Mouse (Mus musculus) MEL (cell line): ENCODE data around the gene Pdia2. TPM values are rescaled to one million over a fixed set of nuclear protein-coding genes. Genes with fewer than 3 reads are reported as not detected.

Experiments
- DNase-seq: peaks from one replicate; pipeline ENCODE4 v3.0.0; 2011; ENCODE audit warnings: low read depth, low spot score
- H3K27ac ChIP-seq: 2 replicates; pipeline ENCODE4 v1.5.1; 2012; ENCODE audit warnings: low read depth, mild to moderate bottlenecking, control low read depth, low read length, moderate library complexity; ENCODE audit not compliant: control insufficient read depth
- H3K27me3 ChIP-seq, 2 experiments: fragments of 150-350 bp in 1 of 2; sonication (generic) in 1 of 2; 2 replicates each; pipeline ENCODE4 v1.6.1; 2012; ENCODE audit warnings: low read length in 2 of 2, mild to moderate bottlenecking in 2 of 2, improper control_type of control experiment in 1 of 2, moderate library complexity in 1 of 2; ENCODE audit not compliant: insufficient read depth in 2 of 2, control insufficient read depth in 1 of 2
- H3K36me3 ChIP-seq, 2 experiments: 2 replicates each; pipeline ENCODE4 v1.6.1; 2012 to 2014; ENCODE audit warnings: low read length in 2 of 2, improper control_type of control experiment in 1 of 2, inconsistent platforms in 1 of 2, mild to moderate bottlenecking in 1 of 2; ENCODE audit not compliant: insufficient read depth in 2 of 2, control insufficient read depth in 1 of 2
- H3K4me1 ChIP-seq, 2 experiments: fragments of 150-350 bp in 1 of 2; sonication (generic) in 1 of 2; 2 replicates each; pipeline ENCODE4 v1.6.1; 2012; ENCODE audit warnings: low read length in 2 of 2, improper control_type of control experiment in 1 of 2, mild to moderate bottlenecking in 1 of 2; ENCODE audit not compliant: insufficient read depth in 2 of 2, control insufficient read depth in 1 of 2
- H3K4me3 ChIP-seq, 2 experiments: fragments of 150-350 bp in 1 of 2; sonication (generic) in 1 of 2; 2 replicates each; pipeline ENCODE4 v1.5.1; 2012; ENCODE audit warnings: low read depth in 2 of 2, low read length in 2 of 2, mild to moderate bottlenecking in 2 of 2, moderate library complexity in 2 of 2, control low read depth in 1 of 2, improper control_type of control experiment in 1 of 2; ENCODE audit not compliant: control insufficient read depth in 1 of 2, insufficient read depth in 1 of 2
- H3K79me2 ChIP-seq: 2 replicates; pipeline ENCODE4 v1.6.1; 2012; ENCODE audit warnings: mild to moderate bottlenecking, low read length, moderate library complexity; ENCODE audit not compliant: control insufficient read depth, poor library complexity, insufficient read depth
- H3K9ac ChIP-seq: 2 replicates; pipeline ENCODE4 v1.6.1; 2012; ENCODE audit warnings: low read depth, mild to moderate bottlenecking, control low read depth, low read length, moderate library complexity; ENCODE audit not compliant: control insufficient read depth, poor library complexity, severe bottlenecking
- H3K9me3 ChIP-seq: fragments of 150-350 bp; sonication (generic); replicated peaks from 2 replicates; pipeline ENCODE4 v1.6.1; 2012; ENCODE audit warnings: mild to moderate bottlenecking, low read length, improper control_type of control experiment, moderate library complexity; ENCODE audit not compliant: insufficient read depth
- BHLHE40 ChIP-seq: IDR thresholded peaks from 2 replicates; pipeline ENCODE4 v1.6.1; 2012; ENCODE audit warnings: low read depth, mild to moderate bottlenecking, inconsistent platforms, low read length, improper control_type of control experiment, borderline replicate concordance
- CHD2 ChIP-seq: IDR thresholded peaks from 2 replicates; pipeline ENCODE4 v1.6.1; 2011; ENCODE audit warnings: low read length, improper control_type of control experiment
- CTCF ChIP-seq, 3 experiments: IDR thresholded peaks in 2 of 3; conservative IDR thresholded peaks in 1 of 3; 2 replicates each; pipeline ENCODE4 v1.5.1; 2011 to 2012; ENCODE audit warnings: low read length in 3 of 3, low read depth in 2 of 3, mild to moderate bottlenecking in 2 of 3, improper control_type of control experiment in 1 of 3, inconsistent platforms in 1 of 3, mixed read lengths in 1 of 3, moderate library complexity in 1 of 3; ENCODE audit not compliant: control insufficient read depth in 1 of 3, insufficient read depth in 1 of 3, poor library complexity in 1 of 3, severe bottlenecking in 1 of 3
- ELF1 ChIP-seq: IDR thresholded peaks from 2 replicates; pipeline ENCODE4 v1.6.1; 2014; ENCODE audit warnings: low read depth, mild to moderate bottlenecking, inconsistent platforms, low read length, improper control_type of control experiment, moderate library complexity
- ETS1 ChIP-seq: IDR thresholded peaks from 2 replicates; pipeline ENCODE4 v1.6.1; 2012; ENCODE audit warnings: low read depth, mild to moderate bottlenecking, inconsistent platforms, low read length, improper control_type of control experiment, moderate library complexity
- GATA1 ChIP-seq: IDR thresholded peaks from 2 replicates; pipeline ENCODE4 v1.6.1; 2011; ENCODE audit warnings: low read depth, low read length, improper control_type of control experiment
- HCFC1 ChIP-seq: IDR thresholded peaks from 2 replicates; pipeline ENCODE4 v1.6.1; 2012; ENCODE audit warnings: low read depth, mild to moderate bottlenecking, inconsistent platforms, low read length, improper control_type of control experiment, moderate library complexity
- JUND ChIP-seq: IDR thresholded peaks from 2 replicates; pipeline ENCODE4 v1.6.1; 2011; ENCODE audit warnings: low read depth, mild to moderate bottlenecking, improper control_type of control experiment, low read length
- MAFK ChIP-seq: IDR thresholded peaks from 2 replicates; pipeline ENCODE4 v1.6.1; 2011; ENCODE audit warnings: low read depth, mild to moderate bottlenecking, low read length, improper control_type of control experiment, borderline replicate concordance
- MAX ChIP-seq: IDR thresholded peaks from 2 replicates; pipeline ENCODE4 v1.6.1; 2011; ENCODE audit warnings: low read length, improper control_type of control experiment
- MAZ ChIP-seq: IDR thresholded peaks from 2 replicates; pipeline ENCODE4 v1.6.1; 2012; ENCODE audit warnings: low read depth, mild to moderate bottlenecking, inconsistent platforms, low read length, improper control_type of control experiment
- MXI1 ChIP-seq: IDR thresholded peaks from 2 replicates; pipeline ENCODE4 v1.6.1; 2011; ENCODE audit warnings: mild to moderate bottlenecking, low read depth, low read length, improper control_type of control experiment
- MYC ChIP-seq: IDR thresholded peaks from 2 replicates; pipeline ENCODE4 v1.6.1; 2011; ENCODE audit warnings: low read depth, mild to moderate bottlenecking, low read length, improper control_type of control experiment, moderate library complexity
- POLR2AphosphoS2 ChIP-seq: IDR thresholded peaks from 2 replicates; pipeline ENCODE4 v1.6.1; 2011; ENCODE audit warnings: low read length, improper control_type of control experiment
- POLR2AphosphoS5 ChIP-seq: IDR thresholded peaks from 2 replicates; pipeline ENCODE4 v1.6.1; 2012; ENCODE audit warnings: low read depth, borderline replicate concordance, mild to moderate bottlenecking, inconsistent platforms, low read length, moderate library complexity, mixed read lengths
- RCOR1 ChIP-seq: IDR thresholded peaks from 2 replicates; pipeline ENCODE4 v1.6.1; 2012; ENCODE audit warnings: low read depth, mild to moderate bottlenecking, inconsistent platforms, low read length, improper control_type of control experiment
- SIN3A ChIP-seq: IDR thresholded peaks from 2 replicates; pipeline ENCODE4 v1.6.1; 2012; ENCODE audit warnings: low read length, improper control_type of control experiment, inconsistent platforms
- SMC3 ChIP-seq: IDR thresholded peaks from 2 replicates; pipeline ENCODE4 v1.6.1; 2011; ENCODE audit warnings: low read depth, low read length, improper control_type of control experiment
- TAL1 ChIP-seq: IDR thresholded peaks from 2 replicates; pipeline ENCODE4 v1.6.1; 2012; ENCODE audit warnings: mild to moderate bottlenecking, inconsistent platforms, low read length, moderate library complexity, mixed read lengths
- TCF12 ChIP-seq: IDR thresholded peaks from 2 replicates; pipeline ENCODE4 v1.6.1; 2014; ENCODE audit warnings: low read depth, mild to moderate bottlenecking, inconsistent platforms, low read length, improper control_type of control experiment, moderate library complexity
- UBTF ChIP-seq: IDR thresholded peaks from 2 replicates; pipeline ENCODE4 v1.6.1; 2012; ENCODE audit warnings: low read depth, mild to moderate bottlenecking, inconsistent platforms, low read length, improper control_type of control experiment, moderate library complexity, borderline replicate concordance; ENCODE audit not compliant: insufficient read depth
- USF1 ChIP-seq: IDR thresholded peaks from 2 replicates; pipeline ENCODE4 v1.6.1; 2014; ENCODE audit warnings: low read depth, mild to moderate bottlenecking, inconsistent platforms, low read length, improper control_type of control experiment, moderate library complexity
- ZMIZ1 ChIP-seq: IDR thresholded peaks from 2 replicates; pipeline ENCODE4 v1.6.1; 2012; ENCODE audit warnings: low read depth, mild to moderate bottlenecking, inconsistent platforms, low read length, improper control_type of control experiment, moderate library complexity
- polyA plus RNA-seq, 2 experiments: library from polyadenylated mRNA; stranded (reverse) in 1 of 2; unstranded in 1 of 2; fragments of >175 nt in 1 of 2; fragments of >200 nt in 1 of 2; gene quantifications; 2 replicates each; pipeline versions ENCODE4 v1.2.1 to v1.2.4; 2012; ENCODE audit warnings: low replicate concordance in 2 of 2, low read depth in 1 of 2; ENCODE audit not compliant: insufficient read length in 2 of 2, insufficient read depth in 1 of 2, missing spikeins in 1 of 2
- total RNA-seq: library from RNA; depleted of rRNA; stranded (reverse); fragments of 300-350 nt; gene quantifications from 2 replicates; pipeline ENCODE4 v1.2.3, GENCODE M21; 2012

The Pdia2 gene
- total and polyA plus RNA-seq, 3 experiments: 11.2 to 13.6 TPM; not detected in 1

DNA sequence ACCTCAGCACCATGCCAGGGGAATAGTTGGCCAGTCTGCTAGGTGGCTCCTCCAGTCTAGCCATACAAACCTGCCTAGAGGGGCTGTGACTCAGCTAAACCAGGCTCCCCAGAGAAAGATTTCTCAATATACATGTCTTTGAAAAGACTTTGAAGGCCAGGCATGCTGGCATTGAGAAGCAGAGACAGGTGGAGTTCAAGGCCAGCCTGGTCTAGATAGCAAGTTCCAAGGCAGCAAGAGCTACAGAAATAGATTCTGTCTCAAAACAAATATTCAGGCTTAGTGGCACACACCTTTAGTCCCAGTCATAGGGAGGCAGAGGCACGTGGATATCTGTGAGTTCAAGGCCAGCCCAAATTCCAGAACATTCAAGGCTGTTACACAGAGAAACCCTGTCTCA, 7.5 kb upstream of the Pdia2 start:
- H3K4me1 ChIP-seq: peaks cover 2 to 10% of the 10 kb centered on the region in 2 experiments; a peak in 3 of 4 replicates
- H3K27me3 ChIP-seq: no peaks in the 10 kb centered on the region
- H3K4me3 ChIP-seq: no peak overlapping the region
- H3K27ac ChIP-seq: no peak overlapping the region
- no peaks in the 10 kb centered on the region for H3K79me2 ChIP-seq
- DNase-seq: no peak
- H3K36me3 ChIP-seq: no peaks in the 10 kb centered on the region; a peak in 1 of 4 replicates
- no peaks in the 10 kb centered on the region for H3K9me3 ChIP-seq
- TF ChIP-seq GATA1: no peak
- no peak for TF ChIP-seq POLR2AphosphoS5
- TF ChIP-seq MYC: no peak
- no peak for TF ChIP-seq MAFK
- TF ChIP-seq ELF1: no peak
- no peak for TF ChIP-seq ZMIZ1
- no peak for TF ChIP-seq MAZ
- TF ChIP-seq POLR2AphosphoS2: no peak
- no peak for TF ChIP-seq UBTF
- TF ChIP-seq HCFC1: no peak
- TF ChIP-seq SIN3A: no peak
- TF ChIP-seq TCF12: no peak
- no peak for TF ChIP-seq JUND
- TF ChIP-seq ETS1: no peak
- no peak for TF ChIP-seq MXI1
- TF ChIP-seq CHD2: no peak
- TF ChIP-seq USF1: no peak
- no peak for TF ChIP-seq RCOR1
- TF ChIP-seq TAL1: no peak
- no peak for TF ChIP-seq MAX
- H3K9ac ChIP-seq: no peak overlapping the region

DNA sequence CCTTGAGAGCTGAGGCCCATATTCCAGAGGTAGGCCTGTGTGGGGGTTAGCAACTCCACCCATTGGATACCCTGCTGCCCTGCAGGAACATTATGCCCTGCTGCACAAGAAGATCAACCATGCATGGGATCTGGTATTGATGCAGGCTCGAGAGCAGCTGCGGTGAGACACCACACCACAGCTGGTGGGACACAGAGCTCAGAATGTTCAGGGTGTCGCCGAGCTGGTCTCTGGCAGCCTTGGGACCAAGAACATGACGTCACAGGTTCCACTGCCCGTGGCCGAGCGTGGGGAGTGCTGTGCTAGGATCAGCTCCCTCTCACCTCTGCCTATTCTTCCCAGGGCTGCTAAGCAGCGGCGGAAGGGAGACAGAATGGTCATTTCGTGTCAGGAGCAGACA, 5.9 kb upstream of the Pdia2 start:
- DNase-seq: no peak
- no peak overlapping the region for H3K4me3 ChIP-seq
- H3K36me3 ChIP-seq: peaks cover 0 to under 1% of the 10 kb centered on the region in 2 experiments; a peak in 2 of 4 replicates
- no peaks in the 10 kb centered on the region for H3K9me3 ChIP-seq
- no peak overlapping the region for H3K9ac ChIP-seq
- TF ChIP-seq CTCF (IDR thresholded peaks at IDR 0.05 in 2 of 3, conservative IDR thresholded peaks at IDR 0.05 in 1 of 3; ENCODE audit: control insufficient read depth in 1 of 3, insufficient read depth in 1 of 3, low read depth in 2 of 3, low read length in 3 of 3, poor library complexity in 1 of 3, severe bottlenecking in 1 of 3): no peak
- TF ChIP-seq ETS1: no peak
- TF ChIP-seq ELF1: no peak
- TF ChIP-seq MAX: no peak
- no peak for TF ChIP-seq UBTF
- no peak for TF ChIP-seq TCF12
- TF ChIP-seq SMC3: no peak
- no peak for TF ChIP-seq BHLHE40
- no peak for TF ChIP-seq MYC
- TF ChIP-seq, all 39 proteins: peak for 0
- H3K27me3 ChIP-seq: no peaks in the 10 kb centered on the region
- no peak overlapping the region for H3K27ac ChIP-seq
- H3K79me2 ChIP-seq: peaks cover 7% of the 10 kb centered on the region; the same call in 1 of the 2 replicates
- H3K4me1 ChIP-seq: peaks cover 2 to 18% of the 10 kb centered on the region in 2 experiments; a peak in 3 of 4 replicates
